Mouse (Mus musculus): ENCODE measurements around the gene Efl1. TPM values are rescaled to one million over a fixed set of nuclear protein-coding genes. Genes with fewer than 3 reads are reported as not detected.

Gene Efl1
- total and polyA plus RNA-seq, 3 experiments: 19.5 to 27.4 (median 21.0) TPM

DNA sequence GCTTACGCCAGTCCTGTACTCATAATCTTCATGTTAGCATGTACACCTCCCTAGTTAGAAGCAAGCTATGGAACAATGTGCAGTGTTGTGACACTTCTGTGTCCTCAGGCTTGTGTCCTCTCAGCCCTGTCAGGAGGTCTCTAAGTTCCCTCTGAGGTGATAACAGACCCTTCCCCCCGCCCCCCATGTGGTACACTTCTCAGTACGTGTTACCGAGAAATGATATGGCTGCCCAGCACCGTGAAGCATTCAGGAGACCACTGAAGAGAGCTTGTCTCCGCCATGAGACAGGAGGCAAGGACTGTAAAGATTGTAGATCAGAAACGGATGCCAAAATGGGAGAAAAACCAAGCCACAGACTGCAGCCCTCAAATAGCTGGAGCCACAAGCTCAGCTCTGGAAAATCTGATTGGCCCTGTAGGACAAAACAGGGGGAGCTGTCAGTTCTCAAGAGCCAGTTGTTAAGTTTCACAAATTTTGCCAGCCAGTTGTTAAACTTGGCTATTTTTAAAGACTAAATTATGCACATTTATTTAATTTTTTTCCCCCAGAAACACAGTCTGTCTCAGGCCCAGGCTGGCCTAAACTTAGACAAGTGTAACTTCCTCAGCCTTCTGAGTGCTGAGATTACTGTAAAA lies 74.2 kb downstream of the Efl1 start:
- no peak for DNase-seq (ENCODE audit: extremely low read depth)
- Histone ChIP-seq H3K27me3 (replicated peaks) (no peaks in the 10 kb centered on the region), H3K9me3 (replicated peaks; ENCODE audit: low read length) (no peaks in the 10 kb centered on the region), H3K27ac (ENCODE audit: insufficient read depth, low read depth) (no peak overlapping the region), H3K36me3 (replicated peaks in 1 of 2; ENCODE audit: control insufficient read depth in 1 of 2, insufficient read depth in 1 of 2, low read length in 1 of 2) (peaks cover 12 to 61% of the 10 kb centered on the region in 2 experiments), H3K4me2 (ENCODE audit: insufficient read depth, low read depth, poor library complexity, severe bottlenecking) (no peak overlapping the region), H3K79me2 (replicated peaks; ENCODE audit: control insufficient read depth, extremely low read depth, insufficient read depth, poor library complexity, severe bottlenecking) (no peaks in the 10 kb centered on the region), H3K4me3 (replicated peaks in 1 of 3; ENCODE audit: low read depth in 2 of 3, low read length in 2 of 3, poor library complexity in 1 of 3) (no peak overlapping the region), H3K9ac (ENCODE audit: insufficient read depth, low read depth) (no peak overlapping the region), H3K4me1 (ENCODE audit: control insufficient read depth in 1 of 2, insufficient read depth in 2 of 2) (peaks cover 0 to 17% of the 10 kb centered on the region in 2 experiments; a peak in 2 of 4 replicates)
- dilution Hi-C loops (cut with MboI; ENCODE audit: extremely low pct_ligation_motif_present, extremely low pct_unique_long_range_greater_than_20kb, low sequenced_read_pairs): no loop called here
- in situ Hi-C loops (cut with MboI; ENCODE audit: low pct_ligation_motif_present, low pct_unique_long_range_greater_than_20kb, low sequenced_read_pairs): loop anchor here (25.0 kb wide), 2 partner anchors 290 to 540 kb away; no protein-coding TSS in a partner anchor
- TF ChIP-seq SMC3 (IDR thresholded peaks at IDR 0.05; ENCODE audit: low read depth, low read length) (no peak), ZC3H11A (IDR thresholded peaks at IDR 0.05; ENCODE audit: low read depth, low read length) (no peak), CTCF (conservative IDR thresholded peaks at IDR 0.05 in 1 of 2, IDR thresholded peaks at IDR 0.05 in 1 of 2; ENCODE audit: low read depth in 2 of 2, low read length in 2 of 2) (no peak), USF2 (conservative IDR thresholded peaks at IDR 0.05; ENCODE audit: low read depth, low read length) (no peak), TBP (conservative IDR thresholded peaks at IDR 0.05; ENCODE audit: low read depth, low read length) (no peak), ZMIZ1 (IDR thresholded peaks at IDR 0.05; ENCODE audit: low read depth, low read length) (no peak), EP300 (IDR thresholded peaks at IDR 0.05; ENCODE audit: low read length) (no peak), RAD21 (IDR thresholded peaks at IDR 0.05; ENCODE audit: low read depth, low read length) (no peak), ZNF384 (IDR thresholded peaks at IDR 0.05; ENCODE audit: low read depth, low read length) (no peak), IRF4 (IDR thresholded peaks at IDR 0.05; ENCODE audit: low read depth, low read length) (no peak), NRF1 (IDR thresholded peaks at IDR 0.05; ENCODE audit: low read depth, low read length) (no peak), HCFC1 (IDR thresholded peaks at IDR 0.05; ENCODE audit: low read depth, low read length) (no peak), ETS1 (conservative IDR thresholded peaks at IDR 0.05; ENCODE audit: low read depth, low read length) (no peak), POLR2A (IDR thresholded peaks at IDR 0.05; ENCODE audit: low read depth, low read length) (no peak), USF1 (IDR thresholded peaks at IDR 0.05; ENCODE audit: low read depth, low read length) (no peak), RCOR1 (conservative IDR thresholded peaks at IDR 0.05; ENCODE audit: low read depth, low read length) (no peak), SIN3A (IDR thresholded peaks at IDR 0.05; ENCODE audit: low read length) (no peak), MAZ (IDR thresholded peaks at IDR 0.05; ENCODE audit: low read depth, low read length) (no peak), POLR2AphosphoS2 (IDR thresholded peaks at IDR 0.05; ENCODE audit: low read depth, low read length) (no peak), MAX (IDR thresholded peaks at IDR 0.05; ENCODE audit: low read length) (no peak)

DNA sequence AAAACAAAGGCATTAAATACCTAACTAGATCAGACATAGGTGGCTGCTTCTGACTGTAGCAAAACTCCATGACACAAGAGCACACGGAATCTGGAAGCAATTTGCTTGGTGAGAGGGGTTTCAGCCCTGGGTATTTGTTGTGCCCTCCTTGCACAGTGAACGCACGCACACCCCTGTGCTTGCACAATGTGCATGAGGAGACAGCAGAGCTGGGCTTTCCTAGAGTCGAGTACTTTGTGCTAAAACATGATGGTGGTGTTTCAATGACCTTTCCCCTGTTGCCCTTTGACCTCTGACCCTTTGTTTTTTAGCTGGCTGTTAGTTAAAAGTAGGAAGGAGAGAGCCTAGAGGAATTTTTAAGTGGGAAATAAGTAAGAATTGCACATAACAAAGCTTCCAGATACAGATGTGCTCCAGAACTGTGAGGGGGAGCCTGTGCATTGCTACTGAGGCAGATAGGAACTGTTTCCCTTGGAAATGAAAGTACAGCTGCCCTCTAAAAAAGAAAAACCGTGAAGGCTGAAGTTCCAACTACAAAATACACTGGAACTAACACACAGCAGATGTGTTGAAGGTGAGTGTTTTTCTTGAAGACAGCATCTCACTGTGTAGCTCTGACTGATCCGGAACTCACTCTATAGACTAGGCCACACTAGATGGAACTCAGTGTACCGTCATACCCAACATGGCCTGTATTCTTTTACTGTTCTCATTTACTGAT lies 74.9 kb downstream of the Efl1 start:
- Histone ChIP-seq H3K36me3 (replicated peaks in 1 of 2; ENCODE audit: control insufficient read depth in 1 of 2, insufficient read depth in 1 of 2, low read length in 1 of 2) (peaks cover 9 to 65% of the 10 kb centered on the region in 2 experiments), H3K9ac (ENCODE audit: insufficient read depth, low read depth) (no peak overlapping the region), H3K9me3 (replicated peaks; ENCODE audit: low read length) (no peaks in the 10 kb centered on the region), H3K4me2 (ENCODE audit: insufficient read depth, low read depth, poor library complexity, severe bottlenecking) (no peak overlapping the region), H3K4me3 (replicated peaks in 1 of 3; ENCODE audit: low read depth in 2 of 3, low read length in 2 of 3, poor library complexity in 1 of 3) (no peak overlapping the region), H3K79me2 (replicated peaks; ENCODE audit: control insufficient read depth, extremely low read depth, insufficient read depth, poor library complexity, severe bottlenecking) (no peaks in the 10 kb centered on the region), H3K27ac (ENCODE audit: insufficient read depth, low read depth) (no peak overlapping the region), H3K4me1 (ENCODE audit: control insufficient read depth in 1 of 2, insufficient read depth in 2 of 2) (peaks cover 0 to 23% of the 10 kb centered on the region in 2 experiments; a peak in 2 of 4 replicates), H3K27me3 (replicated peaks) (no peaks in the 10 kb centered on the region)
- dilution Hi-C loops (cut with MboI; ENCODE audit: extremely low pct_ligation_motif_present, extremely low pct_unique_long_range_greater_than_20kb, low sequenced_read_pairs): no loop called here
- in situ Hi-C loops (cut with MboI; ENCODE audit: low pct_ligation_motif_present, low pct_unique_long_range_greater_than_20kb, low sequenced_read_pairs): loop anchor here (25.0 kb wide), 2 partner anchors 289 to 539 kb away; no protein-coding TSS in a partner anchor
- DNase-seq (ENCODE audit: extremely low read depth): no peak
- no peak for TF ChIP-seq HCFC1 (IDR thresholded peaks at IDR 0.05; ENCODE audit: low read depth, low read length)
- no peak for TF ChIP-seq ETS1 (conservative IDR thresholded peaks at IDR 0.05; ENCODE audit: low read depth, low read length)
- no peak for TF ChIP-seq IRF4 (IDR thresholded peaks at IDR 0.05; ENCODE audit: low read depth, low read length)
- no peak for TF ChIP-seq POLR2AphosphoS2 (IDR thresholded peaks at IDR 0.05; ENCODE audit: low read depth, low read length)
- TF ChIP-seq JUND (conservative IDR thresholded peaks at IDR 0.05; ENCODE audit: low read depth, low read length): no peak
- no peak for TF ChIP-seq TBP (conservative IDR thresholded peaks at IDR 0.05; ENCODE audit: low read depth, low read length)
- no peak for TF ChIP-seq MYC (IDR thresholded peaks at IDR 0.05; ENCODE audit: low read depth, low read length)
- TF ChIP-seq ELF1 (IDR thresholded peaks at IDR 0.05; ENCODE audit: low read depth, low read length): no peak
- no peak for TF ChIP-seq USF2 (conservative IDR thresholded peaks at IDR 0.05; ENCODE audit: low read depth, low read length)
- TF ChIP-seq ZKSCAN1 (IDR thresholded peaks at IDR 0.05; ENCODE audit: borderline replicate concordance, low read depth, low read length): no peak
- no peak for TF ChIP-seq RAD21 (IDR thresholded peaks at IDR 0.05; ENCODE audit: low read depth, low read length)
- no peak for TF ChIP-seq BHLHE40 (IDR thresholded peaks at IDR 0.05; ENCODE audit: low read depth, low read length)
- TF ChIP-seq MAFK (IDR thresholded peaks at IDR 0.05; ENCODE audit: insufficient replicate concordance, low read length): no peak
- no peak for TF ChIP-seq ZMIZ1 (IDR thresholded peaks at IDR 0.05; ENCODE audit: low read depth, low read length)
- TF ChIP-seq EP300 (IDR thresholded peaks at IDR 0.05; ENCODE audit: low read length): no peak
- no peak for TF ChIP-seq ZNF384 (IDR thresholded peaks at IDR 0.05; ENCODE audit: low read depth, low read length)
- TF ChIP-seq JUN (IDR thresholded peaks at IDR 0.05; ENCODE audit: insufficient read depth, low read depth, low read length): no peak
- no peak for TF ChIP-seq KAT2A (IDR thresholded peaks at IDR 0.05; ENCODE audit: insufficient replicate concordance, low read length)
- no peak for TF ChIP-seq CHD1 (IDR thresholded peaks at IDR 0.05; ENCODE audit: low read depth, low read length)
